Mouse (Mus musculus): ENCODE results near the gene Dnajb1.
"Not testable (repeated sequence)": the region's sequence is repeated elsewhere in the genome, so short reads cannot be mapped to it uniquely, and the experiment has no call there.

Dnajb1 gene

DNA sequence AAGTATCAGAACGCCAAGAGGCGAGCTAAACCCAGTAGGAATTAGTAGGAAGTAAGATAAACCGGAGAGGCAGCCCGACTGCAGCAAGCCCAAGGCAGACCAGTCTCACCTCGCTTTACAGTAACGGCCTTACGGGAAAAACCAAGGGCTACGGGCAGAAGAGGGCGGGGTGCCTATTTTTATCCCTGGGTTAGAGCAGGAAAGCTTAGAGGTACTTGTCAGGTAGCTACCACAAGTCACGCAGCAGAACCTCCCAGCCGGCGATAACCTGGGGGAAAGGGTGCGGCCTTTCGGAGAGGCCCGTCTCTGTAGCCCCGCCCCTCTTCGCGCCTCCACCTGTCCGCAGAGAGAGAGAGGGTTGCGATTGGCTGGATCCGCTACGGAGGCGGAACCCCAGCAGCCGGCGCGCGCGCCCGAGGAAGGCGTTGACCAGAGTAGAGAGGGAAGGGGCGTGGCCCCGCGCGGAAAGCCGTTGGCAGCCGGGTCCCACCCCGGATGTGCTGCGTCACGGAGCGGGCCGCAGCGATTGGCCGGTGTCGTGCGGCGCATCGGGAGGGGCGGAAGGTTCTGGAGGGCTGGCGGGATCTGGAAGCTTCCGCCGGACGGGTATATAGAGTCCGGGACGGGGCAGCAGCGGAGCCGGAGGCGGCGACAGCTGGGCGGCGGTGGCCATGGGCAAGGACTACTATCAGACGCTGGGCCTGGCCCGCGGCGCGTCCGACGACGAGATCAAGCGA is at the start of gene Dnajb1, which contains the start of gene Tecr:
TSS of gene Dnajb1 (plus strand) at position 533 of the 737 bp plus-strand sequence.
TSS of gene Tecr (minus strand) at position 311 of the 737 bp plus-strand sequence.
- peak; percentile 100 for DNase-seq

GRCm38 (mm10) chr8:83562669-83563068 is 45.3 kb upstream of the Dnajb1 start:
- no peak for DNase-seq

GRCm38 (mm10) chr8:83563246-83563645 is 44.7 kb upstream of the Dnajb1 start:
- DNase-seq = no peak

DNA sequence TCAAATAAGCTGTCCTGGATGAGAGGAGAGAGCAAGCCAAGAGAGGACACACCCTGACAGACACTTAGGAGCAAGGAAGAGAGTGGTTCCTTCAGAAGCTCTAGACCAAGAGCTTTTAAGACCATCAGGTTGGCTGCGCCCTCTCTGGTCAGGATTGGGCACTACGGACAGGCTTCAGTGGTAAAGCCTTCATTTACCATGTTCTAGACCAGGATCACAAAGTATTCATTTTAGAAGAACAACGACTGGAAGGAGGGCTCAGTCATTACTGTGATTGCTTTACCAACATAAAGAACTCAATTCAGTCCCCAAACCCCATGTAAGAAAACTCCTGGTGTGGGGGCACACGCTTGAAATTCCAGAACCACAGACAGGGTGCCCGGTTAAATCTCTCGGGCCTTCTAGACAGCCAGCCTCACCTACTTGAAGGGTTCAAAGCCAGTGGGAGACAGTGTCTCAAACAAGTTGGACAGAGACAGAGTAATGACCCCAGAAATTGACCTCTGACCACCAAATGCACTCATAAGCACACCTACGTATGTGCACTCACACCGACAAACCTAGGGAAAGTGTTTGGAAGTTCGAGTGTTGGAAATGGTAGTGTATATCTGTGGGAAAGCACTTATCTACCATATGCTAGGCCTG is 42.1 kb upstream of the Dnajb1 start:
- no peak for DNase-seq

GRCm38 (mm10) chr8:83566469-83567395 is 41.3 kb upstream of the Dnajb1 start, which contains the start of gene Ndufb7:
Gene Ndufb7 (plus strand): TSS chr8:83566671.
- peak; percentile 93 for DNase-seq

DNA sequence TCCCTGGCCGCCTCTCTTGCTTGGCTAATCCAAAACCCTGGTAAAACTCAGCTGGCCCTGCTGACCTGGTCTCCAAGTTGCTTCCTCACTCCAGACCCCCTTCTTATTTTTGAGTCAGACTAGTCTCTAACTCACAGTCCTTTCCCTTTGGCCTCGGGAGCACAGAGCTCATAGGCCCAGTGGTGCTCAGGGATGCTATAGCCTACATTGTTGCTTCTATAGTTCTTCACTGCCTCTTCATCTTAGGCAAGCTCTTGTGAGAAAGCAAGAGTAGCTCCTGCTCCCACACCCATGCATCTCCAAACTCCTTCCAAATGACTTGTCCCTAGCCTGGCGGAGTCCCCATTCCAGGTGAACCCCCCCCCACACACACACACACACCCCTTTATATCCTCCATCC is 40.3 kb upstream of the Dnajb1 start:
- no peak for DNase-seq

GRCm38 (mm10) chr8:83568128-83568527 is 39.9 kb upstream of the Dnajb1 start:
- DNase-seq = no peak

- DNase-seq = no peak
These were observed 39.2 kb upstream of the Dnajb1 start for GRCm38 (mm10) chr8:83568755-83569154.

DNA sequence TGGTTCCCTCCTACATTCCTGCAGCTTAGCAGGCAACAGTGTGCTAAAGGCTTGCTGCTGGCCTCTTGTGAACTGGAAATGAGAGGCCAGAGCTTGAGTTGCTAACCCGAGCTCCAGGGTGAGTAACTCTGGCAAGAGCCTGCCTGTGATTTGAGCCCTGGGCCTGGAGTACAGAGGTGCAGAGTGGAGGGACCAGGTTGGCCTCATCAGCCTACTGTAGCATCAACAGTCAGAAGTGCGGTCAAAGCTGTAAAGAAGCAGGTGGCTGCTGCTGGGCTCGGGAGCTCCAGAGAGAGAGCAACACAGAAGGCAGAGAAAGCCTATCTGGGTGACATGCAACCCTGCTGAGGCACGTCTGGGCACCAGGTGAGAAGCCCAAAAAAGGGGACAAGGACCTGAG is 38.8 kb upstream of the Dnajb1 start:
- peak; percentile 10 for DNase-seq

GRCm38 (mm10) chr8:83570272-83571000 is 37.6 kb upstream of the Dnajb1 start:
- peak; percentile 3 for DNase-seq

GRCm38 (mm10) chr8:83571001-83571340 is 37.0 kb upstream of the Dnajb1 start:
- DNase-seq = not testable (repeated sequence)

DNA sequence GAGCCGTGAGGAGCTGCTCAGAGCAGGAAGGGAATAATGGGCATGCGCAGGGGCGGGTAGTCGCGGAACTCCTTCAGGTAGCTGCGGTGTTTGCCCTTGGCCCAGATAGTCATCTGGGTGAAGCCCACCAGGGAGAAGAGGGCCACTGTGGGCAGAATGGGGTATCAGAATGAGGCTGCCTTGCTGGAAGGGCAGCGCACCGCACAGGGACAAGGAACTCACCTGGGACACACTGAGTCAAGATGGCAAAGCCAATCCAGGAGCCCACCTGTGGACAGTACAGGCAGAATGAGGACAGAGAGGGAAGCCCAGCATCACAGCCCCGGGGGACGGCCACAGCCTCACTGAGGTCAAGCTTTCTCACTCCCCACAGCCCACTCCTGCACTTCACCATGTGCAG is 36.2 kb upstream of the Dnajb1 start:
- DNase-seq = peak; percentile 3

- DNase-seq = peak; percentile 4
These were observed 35.7 kb upstream of the Dnajb1 start for GRCm38 (mm10) chr8:83572246-83572812.

DNA sequence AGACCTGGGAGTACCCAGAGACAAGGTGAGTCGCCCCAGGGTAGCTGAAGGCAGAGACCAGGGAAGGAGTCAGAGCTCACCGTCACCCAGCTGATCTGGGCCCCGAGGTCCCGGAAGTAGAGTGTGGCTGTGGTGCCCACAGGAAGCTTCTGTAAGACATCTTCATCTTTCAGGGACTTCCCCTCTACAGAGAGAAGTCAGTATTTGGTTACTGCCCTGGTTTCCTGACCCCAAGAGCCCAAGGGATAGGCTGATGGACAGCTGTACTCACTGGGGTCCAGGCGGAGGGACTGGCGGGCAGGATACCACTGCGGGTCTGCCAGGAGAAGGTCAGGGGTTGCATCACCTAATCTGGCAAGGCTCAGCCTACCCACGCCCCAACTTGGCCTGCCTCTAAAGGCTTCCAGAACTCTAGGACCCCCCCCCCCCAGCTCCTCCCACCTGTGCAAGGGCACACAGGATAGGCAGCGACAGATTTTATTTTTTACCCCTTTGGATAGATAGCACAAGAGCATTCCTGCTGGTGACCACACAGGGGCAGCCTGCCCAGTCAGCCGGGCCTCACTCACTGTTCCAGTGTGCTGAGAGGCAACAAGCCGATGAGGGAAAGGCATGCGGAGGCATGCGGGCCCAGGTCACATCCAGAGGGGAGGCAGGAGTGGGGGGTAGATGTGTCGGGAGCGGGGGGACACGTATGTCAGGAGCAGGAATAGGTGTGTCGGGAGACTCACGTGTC is 34.7 kb upstream of the Dnajb1 start:
- peak; percentile 24 for DNase-seq

DNA sequence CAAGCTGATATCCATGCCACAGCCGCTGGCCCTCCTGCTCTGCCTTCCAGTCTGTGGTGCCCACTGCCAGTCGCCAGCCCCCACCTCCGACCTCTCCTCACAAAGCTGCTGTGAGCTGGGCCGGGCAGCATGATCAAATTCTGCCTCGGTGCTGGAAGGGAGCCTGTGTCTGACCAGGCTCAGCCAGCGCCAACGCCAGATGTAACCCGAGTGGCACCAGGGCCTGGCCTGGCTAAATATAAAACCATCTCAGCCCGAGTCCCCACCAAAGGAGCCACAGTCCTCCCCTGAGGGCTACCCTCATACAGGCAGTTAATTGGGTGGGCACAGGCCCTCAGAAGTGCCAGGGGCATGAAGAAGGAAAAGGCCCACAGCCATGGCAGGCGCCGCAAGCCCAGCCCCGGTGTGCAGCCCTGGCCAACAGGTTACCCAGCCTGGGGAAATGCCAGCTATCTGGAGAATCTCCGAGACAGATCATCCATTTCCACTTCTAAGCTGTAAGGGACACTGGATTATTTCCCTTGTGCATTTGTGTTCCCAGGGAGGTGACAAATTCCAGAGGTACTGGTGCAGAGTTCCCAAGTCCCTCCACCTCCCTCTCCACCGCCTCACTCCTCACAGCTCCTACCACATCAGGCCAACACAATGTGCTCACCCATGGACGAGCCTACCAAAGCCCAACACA is 33.2 kb upstream of the Dnajb1 start:
- peak; percentile 18 for DNase-seq

- peak; percentile 12 for DNase-seq
These were observed 32.2 kb upstream of the Dnajb1 start for GRCm38 (mm10) chr8:83575561-83576515.

DNA sequence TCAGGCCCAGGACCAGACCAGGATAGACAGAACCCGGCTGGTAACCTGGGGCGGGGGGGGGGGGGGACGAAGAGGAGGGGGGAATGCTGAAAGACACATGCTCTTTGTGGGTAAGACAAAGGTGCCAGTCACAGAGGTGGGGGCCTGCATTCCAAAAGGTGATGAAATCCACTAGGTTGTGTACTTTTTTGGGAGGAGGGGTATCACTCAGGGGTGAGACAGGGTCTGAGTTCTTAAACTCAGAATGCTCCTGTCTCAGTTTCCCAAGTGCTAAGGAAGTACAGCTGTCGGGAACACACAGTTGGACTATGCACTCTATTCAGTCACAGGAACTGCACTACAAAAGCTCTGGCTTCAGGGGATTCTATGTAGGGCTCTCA is 31.5 kb upstream of the Dnajb1 start:
- DNase-seq = peak; percentile 4

DNA sequence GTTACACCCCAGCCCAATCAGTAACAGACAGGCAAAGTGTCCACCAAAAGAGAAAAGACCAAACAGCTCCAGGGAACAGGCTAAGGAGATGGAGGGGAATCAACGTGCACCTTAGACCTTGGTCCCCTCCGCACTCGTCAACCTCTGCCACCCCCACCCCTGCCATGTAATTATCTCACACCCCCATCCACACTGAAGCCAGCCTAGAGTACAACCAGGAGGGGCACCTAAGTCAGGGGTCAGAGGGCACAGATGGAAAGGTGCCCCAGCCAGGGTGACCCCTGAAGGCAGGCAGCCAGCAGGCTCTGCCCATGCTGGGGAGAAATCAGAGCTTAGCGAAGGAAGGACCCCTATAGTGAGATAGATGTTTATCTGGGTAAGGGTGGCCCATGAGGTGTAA is 31.1 kb upstream of the Dnajb1 start:
- DNase-seq = no peak

DNA sequence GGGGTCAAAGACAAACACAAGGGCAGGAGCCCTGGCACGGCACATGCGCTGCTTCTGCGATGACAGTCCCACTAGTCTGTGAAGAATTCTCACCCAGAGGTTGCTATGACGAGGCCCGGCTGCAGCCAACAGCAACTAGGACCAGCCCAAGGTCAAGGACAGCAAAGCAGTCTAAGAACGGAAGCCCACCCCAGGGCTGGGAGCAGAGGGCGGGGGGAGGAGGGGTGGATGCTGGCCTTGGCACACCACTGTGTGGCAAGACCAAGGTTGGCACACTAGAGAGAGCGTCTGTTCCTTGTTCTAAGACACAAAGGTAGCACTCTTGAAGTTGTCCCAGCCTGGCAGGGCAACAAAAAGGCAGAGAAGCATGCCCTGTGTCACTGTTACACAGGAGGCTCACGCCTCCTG is 30.6 kb upstream of the Dnajb1 start:
- DNase-seq = peak; percentile 35

Data from kidney, adult 11 months (tissue).